Comparison of ENCODE assay signal across 16 mouse cellular contexts in the genomic region with DNA sequence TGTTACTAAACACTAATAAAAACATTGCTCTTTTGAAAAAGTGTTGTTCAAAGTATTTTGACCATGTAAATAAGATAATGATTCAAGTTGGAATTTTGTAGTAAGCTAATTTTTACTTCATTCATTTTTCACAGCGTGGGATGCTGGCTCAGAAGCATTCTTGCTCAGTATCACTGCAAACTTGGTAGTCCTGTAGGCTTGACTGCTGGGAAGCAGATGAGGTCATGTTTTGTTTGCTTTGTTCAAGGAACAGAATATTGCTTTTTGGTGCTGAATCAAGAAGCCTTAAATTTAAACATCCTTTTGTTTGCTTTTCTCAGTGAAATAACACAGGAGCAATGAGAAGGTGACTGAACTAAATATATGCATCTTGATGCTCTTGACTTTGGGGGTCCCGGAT.
"Had no signal": no experiment of that assay in that cellular context is flagged by ENCODE, and none has a peak within 500 bp of the region (broad histone marks: within the 10 kb centered on the region; RNA-seq: fewer than 3 reads in every experiment).

No protein-coding gene starts in this region.

- H3K9ac ChIP-seq: lung, embryonic 15.5 days; midbrain, embryonic 13.5 days; midbrain, embryonic 15.5 days; neural tube, embryonic 12.5 days; stomach, embryonic 15.5 days had no signal

- ATAC-seq: lung, postnatal 0 days; midbrain, embryonic 13.5 days; midbrain, embryonic 15.5 days had no signal

- H3K4me2 ChIP-seq: lung, embryonic 15.5 days; midbrain, embryonic 11.5 days; midbrain, embryonic 13.5 days; midbrain, embryonic 15.5 days; neural tube, embryonic 12.5 days; stomach, embryonic 15.5 days had no signal

- H3K9me3 ChIP-seq: lung, embryonic 15.5 days; megakaryocyte, embryonic 14.5 days; midbrain, embryonic 13.5 days; midbrain, embryonic 15.5 days; neural tube, embryonic 12.5 days; stomach, embryonic 15.5 days had no signal

- H3K4me3 ChIP-seq: lung, embryonic 15.5 days; megakaryocyte, embryonic 14.5 days; midbrain, embryonic 13.5 days; midbrain, embryonic 15.5 days; neural tube, embryonic 12.5 days; stomach, embryonic 15.5 days had no signal

- DNase-seq: lung, adult 2 months; lung, postnatal 14 days; lung, postnatal 36 days; right cerebral cortex, postnatal 14 days; thymus, adult 2 months; thymus, postnatal 25 days had no signal

- H3K27me3 ChIP-seq: lung, embryonic 15.5 days; megakaryocyte, embryonic 14.5 days; midbrain, embryonic 13.5 days; midbrain, embryonic 15.5 days; neural tube, embryonic 12.5 days; stomach, embryonic 15.5 days had no signal

- H3K27ac ChIP-seq: lung, embryonic 15.5 days; macrophage; midbrain, embryonic 13.5 days; midbrain, embryonic 15.5 days; neural tube, embryonic 12.5 days; stomach, embryonic 15.5 days; stomach, postnatal 0 days had no signal

- H3K4me1 ChIP-seq: lung, embryonic 15.5 days; megakaryocyte, embryonic 14.5 days; midbrain, embryonic 15.5 days; neural tube, embryonic 12.5 days had no signal

- H3K36me3 ChIP-seq: lung, embryonic 15.5 days; midbrain, embryonic 13.5 days; midbrain, embryonic 15.5 days; neural tube, embryonic 12.5 days; stomach, embryonic 15.5 days had no signal
